Mouse (Mus musculus) lung, adult 18-20 months (tissue): Measurements from ENCODE around the gene Cpne2.

Experiments used
- DNase-seq, 2 experiments: peaks; one replicate each; pipeline ENCODE4 v3.0.0; 2022; ENCODE audit warnings: mixed read lengths in 2 of 2

Gene Cpne2

GRCm38 (mm10) chr8:94532873-94533671 is at the start of gene Cpne2:
Gene Cpne2, plus strand, starts transcription at chr8:94532990.
- peak; percentile 75 to 77 for DNase-seq

- peak in 1 of 2 experiments; percentile 20 for DNase-seq
These were observed 47.5 kb upstream of the Cpne2 start for GRCm38 (mm10) chr8:94485288-94485687.

- DNase-seq = peak; percentile 60 to 73
These were observed 46.9 kb upstream of the Cpne2 start for GRCm38 (mm10) chr8:94485882-94486281.

GRCm38 (mm10) chr8:94488016-94488415 is 44.8 kb upstream of the Cpne2 start:
- no peak for DNase-seq

GRCm38 (mm10) chr8:94489809-94490483 is 42.8 kb upstream of the Cpne2 start:
- no peak for DNase-seq

- peak; percentile 78 to 83 for DNase-seq
These were observed 40.6 kb upstream of the Cpne2 start for GRCm38 (mm10) chr8:94492021-94492681.

GRCm38 (mm10) chr8:94493240-94493639 is 39.5 kb upstream of the Cpne2 start:
- DNase-seq = no peak

GRCm38 (mm10) chr8:94515430-94516208 is 17.2 kb upstream of the Cpne2 start:
- DNase-seq = no peak

- no peak for DNase-seq
These were observed 16.6 kb upstream of the Cpne2 start for GRCm38 (mm10) chr8:94516209-94516593.

GRCm38 (mm10) chr8:94516766-94517165 is 16.0 kb upstream of the Cpne2 start:
- DNase-seq = no peak

GRCm38 (mm10) chr8:94518331-94518730 is 14.5 kb upstream of the Cpne2 start:
- no peak for DNase-seq

- DNase-seq = no peak
These were observed 13.8 kb upstream of the Cpne2 start for GRCm38 (mm10) chr8:94519021-94519420.

- no peak for DNase-seq
These were observed 11.3 kb upstream of the Cpne2 start for GRCm38 (mm10) chr8:94521481-94521880.

GRCm38 (mm10) chr8:94522482-94522881 is 10.3 kb upstream of the Cpne2 start:
- no peak for DNase-seq

- DNase-seq = no peak
These were observed 8.2 kb upstream of the Cpne2 start for GRCm38 (mm10) chr8:94524554-94524953.

- DNase-seq = no peak
These were observed 5.6 kb upstream of the Cpne2 start for GRCm38 (mm10) chr8:94527178-94527577.

GRCm38 (mm10) chr8:94528245-94528644 is 4.5 kb upstream of the Cpne2 start:
- DNase-seq = peak; percentile 64 to 68

- no peak for DNase-seq
These were observed 2.9 kb upstream of the Cpne2 start for GRCm38 (mm10) chr8:94529875-94530274.

- DNase-seq = no peak
These were observed 2.1 kb upstream of the Cpne2 start for GRCm38 (mm10) chr8:94530643-94531042.

- no peak for DNase-seq
These were observed 790 bp upstream of the Cpne2 start for GRCm38 (mm10) chr8:94532000-94532399.

- DNase-seq = no peak
These were observed 291 bp upstream of the Cpne2 start for GRCm38 (mm10) chr8:94532525-94532872.

- DNase-seq = no peak
These were observed 1.8 kb downstream of the Cpne2 start for GRCm38 (mm10) chr8:94534612-94535011.

GRCm38 (mm10) chr8:94535631-94536030 is 2.8 kb downstream of the Cpne2 start:
- no peak for DNase-seq
